Mouse (Mus musculus): ENCODE measurements around the gene Elmsan1. TPM values are rescaled to one million over a fixed set of nuclear protein-coding genes. Genes with fewer than 3 reads are reported as not detected.

Elmsan1 gene
- polyA plus RNA-seq, 1 experiment: 26.1 TPM

GRCm38 (mm10) chr12:84163133-84163532 is 55.5 kb downstream of the Elmsan1 start:
- peak; percentile 59 for DNase-seq
- Histone ChIP-seq H3K27me3 (ENCODE audit: control insufficient read depth, insufficient read depth, low read length) (no peaks in the 10 kb centered on the region), H3K4me1 (replicated peaks; ENCODE audit: control insufficient read depth, insufficient read depth, low read length) (no peaks in the 10 kb centered on the region), H3K4me3 (ENCODE audit: control insufficient read depth, insufficient read depth, low read length) (no peak overlapping the region), H3K36me3 (ENCODE audit: control insufficient read depth, insufficient read depth, low read length) (peaks cover 34% of the 10 kb centered on the region), H3K27ac (ENCODE audit: control insufficient read depth, insufficient read depth, low read length) (no peak overlapping the region)
- WGBS: 62% methylated on average over 9 of the region's 9 CpGs
- TF ChIP-seq CTCF (IDR thresholded peaks at IDR 0.05; ENCODE audit: borderline replicate concordance, control insufficient read depth, extremely low read depth, insufficient read depth, low read length, poor library complexity): peak; percentile 74; the same call in 1 of the 2 replicates
- TF ChIP-seq POLR2A (IDR thresholded peaks at IDR 0.05; ENCODE audit: control insufficient read depth, extremely low read depth, insufficient read depth, low read length, poor library complexity): no peak

GRCm38 (mm10) chr12:84161616-84162433 is 56.9 kb downstream of the Elmsan1 start:
- Histone ChIP-seq H3K36me3 (ENCODE audit: control insufficient read depth, insufficient read depth, low read length) (peaks cover 42% of the 10 kb centered on the region), H3K27me3 (ENCODE audit: control insufficient read depth, insufficient read depth, low read length) (no peaks in the 10 kb centered on the region), H3K27ac (ENCODE audit: control insufficient read depth, insufficient read depth, low read length) (no peak overlapping the region), H3K4me1 (replicated peaks; ENCODE audit: control insufficient read depth, insufficient read depth, low read length) (no peaks in the 10 kb centered on the region), H3K4me3 (ENCODE audit: control insufficient read depth, insufficient read depth, low read length) (no peak overlapping the region)
- peak; percentile 53 for DNase-seq
- WGBS: 94% methylated on average over 14 of the region's 14 CpGs
- TF ChIP-seq POLR2A (IDR thresholded peaks at IDR 0.05; ENCODE audit: control insufficient read depth, extremely low read depth, insufficient read depth, low read length, poor library complexity) (no peak), CTCF (IDR thresholded peaks at IDR 0.05; ENCODE audit: borderline replicate concordance, control insufficient read depth, extremely low read depth, insufficient read depth, low read length, poor library complexity) (peak; percentile 61; the same call in 1 of the 2 replicates)

- no peak for DNase-seq
- Histone ChIP-seq H3K4me3 (ENCODE audit: control insufficient read depth, insufficient read depth, low read length) (no peak overlapping the region), H3K36me3 (ENCODE audit: control insufficient read depth, insufficient read depth, low read length) (peaks cover 50% of the 10 kb centered on the region), H3K4me1 (replicated peaks; ENCODE audit: control insufficient read depth, insufficient read depth, low read length) (no peaks in the 10 kb centered on the region), H3K27me3 (ENCODE audit: control insufficient read depth, insufficient read depth, low read length) (no peaks in the 10 kb centered on the region), H3K27ac (ENCODE audit: control insufficient read depth, insufficient read depth, low read length) (no peak overlapping the region)
- TF ChIP-seq POLR2A (IDR thresholded peaks at IDR 0.05; ENCODE audit: control insufficient read depth, extremely low read depth, insufficient read depth, low read length, poor library complexity) (no peak), CTCF (IDR thresholded peaks at IDR 0.05; ENCODE audit: borderline replicate concordance, control insufficient read depth, extremely low read depth, insufficient read depth, low read length, poor library complexity) (no peak)
- WGBS: 90% methylated on average over 8 of the region's 8 CpGs
Observed at GRCm38 (mm10) chr12:84161116-84161515, 57.6 kb downstream of the Elmsan1 start.

DNA sequence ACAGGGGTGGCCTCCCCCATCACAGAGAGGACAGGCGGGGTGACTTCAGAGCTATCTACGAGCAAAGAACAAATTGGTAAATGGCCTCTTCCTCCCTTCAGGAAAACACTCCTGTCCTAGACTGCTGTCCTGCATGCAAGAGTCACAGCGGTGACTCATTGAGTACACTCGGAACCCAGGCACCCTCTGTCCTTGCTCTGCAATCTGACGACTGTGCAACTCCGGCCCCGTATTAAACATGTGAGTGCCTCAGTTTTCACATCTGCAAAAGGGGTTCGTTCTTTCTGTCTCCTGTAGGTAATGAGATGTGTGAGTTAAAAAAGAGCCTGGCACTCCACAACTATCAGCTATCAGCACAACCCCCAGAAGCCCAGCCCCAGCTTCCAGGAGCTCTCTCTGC is 58.2 kb downstream of the Elmsan1 start:
- no peak overlapping the region for H3K27ac ChIP-seq (ENCODE audit: control insufficient read depth, insufficient read depth, low read length)
- WGBS: 94% methylated on average over 8 of the region's 8 CpGs
- no peaks in the 10 kb centered on the region for H3K27me3 ChIP-seq (ENCODE audit: control insufficient read depth, insufficient read depth, low read length)
- H3K4me1 ChIP-seq (replicated peaks; ENCODE audit: control insufficient read depth, insufficient read depth, low read length): no peaks in the 10 kb centered on the region
- no peak for TF ChIP-seq CTCF (IDR thresholded peaks at IDR 0.05; ENCODE audit: borderline replicate concordance, control insufficient read depth, extremely low read depth, insufficient read depth, low read length, poor library complexity)
- no peak for TF ChIP-seq POLR2A (IDR thresholded peaks at IDR 0.05; ENCODE audit: control insufficient read depth, extremely low read depth, insufficient read depth, low read length, poor library complexity)
- no peak for DNase-seq
- peaks cover 54% of the 10 kb centered on the region for H3K36me3 ChIP-seq (ENCODE audit: control insufficient read depth, insufficient read depth, low read length)
- no peak overlapping the region for H3K4me3 ChIP-seq (ENCODE audit: control insufficient read depth, insufficient read depth, low read length)

GRCm38 (mm10) chr12:84158156-84158555 is 60.5 kb downstream of the Elmsan1 start:
- peaks cover 67% of the 10 kb centered on the region for H3K36me3 ChIP-seq (ENCODE audit: control insufficient read depth, insufficient read depth, low read length)
- H3K27ac ChIP-seq (ENCODE audit: control insufficient read depth, insufficient read depth, low read length): no peak overlapping the region
- no peak for DNase-seq
- TF ChIP-seq POLR2A (IDR thresholded peaks at IDR 0.05; ENCODE audit: control insufficient read depth, extremely low read depth, insufficient read depth, low read length, poor library complexity): no peak
- no peak for TF ChIP-seq CTCF (IDR thresholded peaks at IDR 0.05; ENCODE audit: borderline replicate concordance, control insufficient read depth, extremely low read depth, insufficient read depth, low read length, poor library complexity)
- no peak overlapping the region for H3K4me3 ChIP-seq (ENCODE audit: control insufficient read depth, insufficient read depth, low read length)
- 96% methylated on average over 14 of the region's 14 CpGs for WGBS
- H3K27me3 ChIP-seq (ENCODE audit: control insufficient read depth, insufficient read depth, low read length): no peaks in the 10 kb centered on the region
- no peaks in the 10 kb centered on the region for H3K4me1 ChIP-seq (replicated peaks; ENCODE audit: control insufficient read depth, insufficient read depth, low read length)

DNA sequence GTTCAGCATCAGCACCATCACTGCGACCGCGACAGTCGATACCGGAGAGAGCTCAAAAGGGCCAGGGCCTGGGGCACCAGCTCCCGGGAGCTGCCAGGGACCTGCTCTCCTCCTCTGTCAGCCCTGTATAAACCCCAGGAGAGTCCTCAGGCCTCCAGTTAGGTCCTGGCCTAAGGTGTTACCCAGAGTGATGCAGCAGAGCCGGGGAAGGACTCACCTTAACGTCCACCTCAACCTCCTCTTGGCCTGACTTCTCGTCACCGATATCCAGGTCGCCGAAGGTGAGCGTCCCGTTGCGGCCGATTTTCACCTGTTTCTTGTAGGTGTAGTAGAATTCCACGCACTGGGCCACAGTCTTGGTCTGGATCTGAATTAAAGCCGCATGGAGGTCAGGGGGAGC is 62.5 kb downstream of the Elmsan1 start:
- Histone ChIP-seq H3K36me3 (ENCODE audit: control insufficient read depth, insufficient read depth, low read length) (peaks cover 70% of the 10 kb centered on the region), H3K4me1 (replicated peaks; ENCODE audit: control insufficient read depth, insufficient read depth, low read length) (no peaks in the 10 kb centered on the region), H3K4me3 (ENCODE audit: control insufficient read depth, insufficient read depth, low read length) (no peak overlapping the region), H3K27me3 (ENCODE audit: control insufficient read depth, insufficient read depth, low read length) (no peaks in the 10 kb centered on the region), H3K27ac (ENCODE audit: control insufficient read depth, insufficient read depth, low read length) (no peak overlapping the region)
- TF ChIP-seq CTCF (IDR thresholded peaks at IDR 0.05; ENCODE audit: borderline replicate concordance, control insufficient read depth, extremely low read depth, insufficient read depth, low read length, poor library complexity): no peak
- no peak for TF ChIP-seq POLR2A (IDR thresholded peaks at IDR 0.05; ENCODE audit: control insufficient read depth, extremely low read depth, insufficient read depth, low read length, poor library complexity)
- WGBS: 97% methylated on average over 18 of the region's 18 CpGs
- no peak for DNase-seq
